Mouse (Mus musculus): ENCODE measurements at regions not wholly inside any gene's neighbourhood (a gene's known extent, or its start where the extent isn't known, plus 50 kb on each side); places are given as distances from the start of the nearest gene placed in this dataset.

DNA sequence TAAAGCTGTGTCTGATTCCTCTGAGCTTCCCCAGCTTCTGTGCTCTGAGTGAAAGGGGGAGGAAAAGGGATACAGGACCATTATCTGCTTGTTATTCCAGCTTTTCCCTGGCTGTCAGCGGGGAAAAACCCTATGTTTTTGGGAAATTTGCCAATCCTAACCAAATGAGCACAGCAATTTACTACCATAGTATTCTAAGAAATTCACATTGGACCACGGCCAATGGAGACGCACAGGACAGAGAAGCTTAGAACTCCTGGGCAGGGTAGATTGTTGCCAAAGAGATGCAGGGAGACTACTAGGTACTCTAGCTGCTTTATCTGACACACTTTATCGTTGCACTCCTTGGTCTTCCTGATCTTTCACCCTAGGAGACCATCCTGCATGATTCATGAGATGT, 303.2 kb downstream of the Olfm3 start:
- DNase-seq: no peak

- no peak for DNase-seq
Observed at GRCm38 (mm10) chr3:115211841-115212240, 308.0 kb downstream of the Olfm3 start.

DNA sequence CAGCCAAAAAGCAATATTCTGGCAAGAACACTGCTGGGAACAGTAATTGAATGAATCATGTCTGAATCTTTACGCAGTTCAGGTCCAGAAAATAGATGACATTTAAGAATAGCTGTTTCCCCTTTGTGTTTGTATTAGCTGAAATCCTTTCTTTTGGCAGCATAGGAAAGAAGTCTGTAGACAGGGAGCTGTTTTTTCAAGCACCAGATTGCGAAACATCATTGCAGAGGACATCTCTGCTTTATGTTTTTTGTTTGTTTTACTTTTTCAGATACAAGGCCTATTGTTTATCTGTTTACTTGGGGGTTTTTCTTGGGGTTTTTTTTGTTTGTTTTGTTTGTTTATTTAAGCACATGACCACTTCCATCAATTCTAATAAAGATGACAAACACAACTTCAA, 309.6 kb downstream of the Olfm3 start:
- no peak for DNase-seq

- no peak for DNase-seq
Observed at GRCm38 (mm10) chr3:115240497-115240896, 336.6 kb downstream of the Olfm3 start.

GRCm38 (mm10) chr3:115252618-115253379, 348.9 kb downstream of the Olfm3 start:
- peak; percentile 4 for DNase-seq

GRCm38 (mm10) chr3:115276207-115276606, 372.3 kb downstream of the Olfm3 start:
- DNase-seq: no peak

GRCm38 (mm10) chr3:115281233-115281632, 377.4 kb downstream of the Olfm3 start:
- DNase-seq: no peak

- DNase-seq: no peak
Observed at GRCm38 (mm10) chr3:115284487-115284886, 380.6 kb downstream of the Olfm3 start.
